Mouse (Mus musculus): ENCODE measurements around the gene Txndc11. TPM values are rescaled to one million over a fixed set of nuclear protein-coding genes. Genes with fewer than 3 reads are reported as not detected.

Txndc11 gene
- total RNA-seq, 2 experiments from 2014 or later = 44.4 to 50.0 TPM

GRCm38 (mm10) chr16:11066029-11066832 is 68.2 kb downstream of the Txndc11 start, which contains the start of gene Litaf:
Litaf (minus strand) TSS chr16:11066157.
- DNase-seq (ENCODE audit: low spot score in 2 of 2) = peak; percentile 93 to 95

- no peak for DNase-seq (ENCODE audit: low spot score in 2 of 2)
These were observed 69.0 kb downstream of the Txndc11 start for GRCm38 (mm10) chr16:11065431-11065830.

- no peak for DNase-seq (ENCODE audit: low spot score in 2 of 2)
These were observed 69.7 kb downstream of the Txndc11 start for GRCm38 (mm10) chr16:11064742-11065141.

- DNase-seq (ENCODE audit: low spot score in 2 of 2) = no peak
These were observed 70.1 kb downstream of the Txndc11 start for GRCm38 (mm10) chr16:11064341-11064740.

GRCm38 (mm10) chr16:11062794-11063721 is 71.4 kb downstream of the Txndc11 start:
- DNase-seq (ENCODE audit: low spot score in 2 of 2) = peak; percentile 21 to 53

GRCm38 (mm10) chr16:11060645-11061044 is 73.8 kb downstream of the Txndc11 start, which contains the start of gene Snn:
Snn (plus strand) TSS chr16:11060945.
- DNase-seq (ENCODE audit: low spot score in 2 of 2) = no peak

- DNase-seq (ENCODE audit: low spot score in 2 of 2) = no peak
These were observed 78.5 kb downstream of the Txndc11 start for GRCm38 (mm10) chr16:11055916-11056315.

GRCm38 (mm10) chr16:11054871-11055270 is 79.6 kb downstream of the Txndc11 start:
- no peak for DNase-seq (ENCODE audit: low spot score in 2 of 2)

GRCm38 (mm10) chr16:11054409-11054808 is 80.0 kb downstream of the Txndc11 start:
- no peak for DNase-seq (ENCODE audit: low spot score in 2 of 2)

- no peak for DNase-seq (ENCODE audit: low spot score in 2 of 2)
These were observed 83.3 kb downstream of the Txndc11 start for GRCm38 (mm10) chr16:11051134-11051533.

GRCm38 (mm10) chr16:11050226-11050625 is 84.2 kb downstream of the Txndc11 start:
- no peak for DNase-seq (ENCODE audit: low spot score in 2 of 2)

- DNase-seq (ENCODE audit: low spot score in 2 of 2) = no peak
These were observed 87.3 kb downstream of the Txndc11 start for GRCm38 (mm10) chr16:11047130-11047529.

GRCm38 (mm10) chr16:11046437-11046836 is 88.0 kb downstream of the Txndc11 start:
- no peak for DNase-seq (ENCODE audit: low spot score in 2 of 2)

- no peak for DNase-seq (ENCODE audit: low spot score in 2 of 2)
These were observed 91.2 kb downstream of the Txndc11 start for GRCm38 (mm10) chr16:11043239-11043638.

- no peak for DNase-seq (ENCODE audit: low spot score in 2 of 2)
These were observed 93.8 kb downstream of the Txndc11 start for GRCm38 (mm10) chr16:11040603-11041002.

- peak in 1 of 2 experiments; percentile 44 for DNase-seq (ENCODE audit: low spot score in 2 of 2)
These were observed 98.5 kb downstream of the Txndc11 start for GRCm38 (mm10) chr16:11035790-11036431.

- DNase-seq (ENCODE audit: low spot score in 2 of 2) = no peak
These were observed 99.2 kb downstream of the Txndc11 start for GRCm38 (mm10) chr16:11035273-11035672.

GRCm38 (mm10) chr16:11034193-11034803 is 100.2 kb downstream of the Txndc11 start:
- peak; percentile 64 to 77 for DNase-seq (ENCODE audit: low spot score in 2 of 2)

- DNase-seq (ENCODE audit: low spot score in 2 of 2) = no peak
These were observed 103.1 kb downstream of the Txndc11 start for GRCm38 (mm10) chr16:11031320-11031719.

- no peak for DNase-seq (ENCODE audit: low spot score in 2 of 2)
These were observed 103.6 kb downstream of the Txndc11 start for GRCm38 (mm10) chr16:11030844-11031243.

GRCm38 (mm10) chr16:11028206-11028605 is 106.2 kb downstream of the Txndc11 start:
- DNase-seq (ENCODE audit: low spot score in 2 of 2) = no peak
